12 mouse cellular contexts compared by ENCODE assay signal in the genomic region with DNA sequence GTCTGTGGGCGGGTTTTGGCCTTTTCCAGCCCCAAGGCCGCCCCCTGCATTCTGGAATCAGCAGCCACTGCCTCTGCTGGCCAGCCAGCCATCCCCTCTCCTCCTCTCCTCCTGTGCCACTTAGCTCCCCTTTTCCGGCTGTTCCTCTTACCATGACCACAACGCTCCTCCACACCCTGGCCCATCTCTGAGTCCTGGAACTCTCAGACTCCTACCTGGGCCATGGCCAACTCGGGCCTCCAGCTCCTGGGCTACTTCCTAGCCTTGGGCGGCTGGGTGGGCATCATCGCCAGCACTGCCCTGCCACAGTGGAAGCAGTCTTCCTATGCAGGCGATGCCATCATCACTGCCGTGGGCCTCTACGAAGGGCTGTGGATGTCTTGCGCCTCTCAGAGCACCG. TPM values are rescaled to one million over a fixed set of nuclear protein-coding genes. Genes with fewer than 3 reads are reported as not detected.
DNase-seq lines count a peak whose midpoint lies in the region; ATAC-seq and TF ChIP-seq lines count a peak whose summit lies in the region.
"Had no signal": no experiment of that assay in that cellular context is flagged by ENCODE, and none has a peak within 500 bp of the region (broad histone marks: within the 10 kb centered on the region; RNA-seq: fewer than 3 reads in every experiment).

A gene (plus strand): TSS at position 64 of the 400 bp plus-strand sequence.

- no peaks in the 10 kb centered on the region for H3K36me3 ChIP-seq in heart, embryonic 13.5 days
- no peaks in the 10 kb centered on the region for H3K36me3 ChIP-seq in heart, adult 2 months (ENCODE audit: control insufficient read depth, insufficient read depth, low read length)
- no peaks in the 10 kb centered on the region for H3K36me3 ChIP-seq in hindbrain, embryonic 12.5 days
- no peaks in the 10 kb centered on the region for H3K36me3 ChIP-seq in midbrain, embryonic 14.5 days (ENCODE audit: control insufficient read depth, insufficient read depth, low read length)

- TF ChIP-seq CTCF in heart, adult 2 months (IDR thresholded peaks at IDR 0.05), result no peak

- 83% methylated on average over 12 of the region's 12 CpGs for WGBS in heart, embryonic 13.5 days
- 88% methylated on average over 12 of the region's 12 CpGs for WGBS in heart, adult 2 months
- 79% methylated on average over 12 of the region's 12 CpGs for WGBS in hindbrain, embryonic 12.5 days
- WGBS in midbrain, embryonic 14.5 days, result 66% methylated on average over 12 of the region's 12 CpGs

- no peaks in the 10 kb centered on the region for H3K27me3 ChIP-seq in heart, embryonic 13.5 days (replicated peaks)
- H3K27me3 ChIP-seq in heart, adult 2 months (ENCODE audit: control insufficient read depth, insufficient read depth, low read length), result no peaks in the 10 kb centered on the region
- H3K27me3 ChIP-seq in hindbrain, embryonic 12.5 days, result no peaks in the 10 kb centered on the region
- no peaks in the 10 kb centered on the region for H3K27me3 ChIP-seq in midbrain, embryonic 14.5 days (ENCODE audit: control insufficient read depth, insufficient read depth, low read length)

- intact Hi-C loops in heart, adult 2 months (cut with DNase I), result loop anchor here (10.0 kb wide), 1 partner anchor 569 kb away; no protein-coding TSS in a partner anchor

- H3K4me1 ChIP-seq in heart, embryonic 13.5 days, result peaks cover 21% of the 10 kb centered on the region
- peaks cover 4% of the 10 kb centered on the region; the same call in 1 of the 2 replicates for H3K4me1 ChIP-seq in heart, adult 2 months (ENCODE audit: control insufficient read depth, insufficient read depth, low read length)
- H3K4me1 ChIP-seq in hindbrain, embryonic 12.5 days, result peaks cover 10% of the 10 kb centered on the region
- peaks cover 11% of the 10 kb centered on the region for H3K4me1 ChIP-seq in midbrain, embryonic 14.5 days (ENCODE audit: control insufficient read depth, insufficient read depth, low read length)

- TF ChIP-seq POLR2A in heart, adult 2 months (IDR thresholded peaks at IDR 0.05; ENCODE audit: insufficient read depth, low read depth, low read length), result no peak

- H3K27ac ChIP-seq in heart, embryonic 13.5 days (replicated peaks), result no peak within 1 kb of the TSS
- H3K27ac ChIP-seq in heart, adult 2 months, result no peak within 1 kb of the TSS
- peak within 1 kb of the TSS; percentile 60 for H3K27ac ChIP-seq in hindbrain, embryonic 12.5 days
- H3K27ac ChIP-seq in midbrain, embryonic 14.5 days (replicated peaks; ENCODE audit: low read depth, low read length), result peak within 1 kb of the TSS; percentile 70

- no peak within 1 kb of the TSS for H3K4me2 ChIP-seq in heart, embryonic 13.5 days
- no peak within 1 kb of the TSS for H3K4me2 ChIP-seq in hindbrain, embryonic 12.5 days (replicated peaks)
- no peak within 1 kb of the TSS for H3K4me2 ChIP-seq in midbrain, embryonic 14.5 days (ENCODE audit: low read length)

- H3K79me2 ChIP-seq in heart, adult 2 months (replicated peaks; ENCODE audit: control insufficient read depth, insufficient read depth, low read length), result no peaks in the 10 kb centered on the region

- DNase-seq in heart, adult 2 months, result no peak
- peak; percentile 27 for DNase-seq in NIH3T3 (ENCODE audit: low read depth)
- no peak for DNase-seq in midbrain, embryonic 14.5 days
- no peak for DNase-seq in left cerebral cortex, adult 9 months (ENCODE audit: low spot score in 2 of 2)
- no peak for DNase-seq in adrenal gland, postnatal 14 days
- no peak for DNase-seq in lung, postnatal 36 days
- DNase-seq: adrenal gland, adult 2 months; cerebellum, adult 2 months; heart, postnatal 36 days; lung, postnatal 10 days had no signal

- H3K9me3 ChIP-seq in heart, embryonic 13.5 days, result no peaks in the 10 kb centered on the region
- H3K9me3 ChIP-seq in hindbrain, embryonic 12.5 days (replicated peaks), result no peaks in the 10 kb centered on the region
- H3K9me3 ChIP-seq in midbrain, embryonic 14.5 days (ENCODE audit: control insufficient read depth, low read length), result no peaks in the 10 kb centered on the region

- H3K9ac ChIP-seq in heart, embryonic 13.5 days, result peak within 1 kb of the TSS; percentile 24; the same call in 1 of the 2 replicates
- H3K9ac ChIP-seq in heart, adult 2 months (ENCODE audit: low read depth, low read length), result no peak within 1 kb of the TSS
- peak within 1 kb of the TSS; percentile 39; the same call in 1 of the 2 replicates for H3K9ac ChIP-seq in hindbrain, embryonic 12.5 days
- peak within 1 kb of the TSS; percentile 34; the same call in 1 of the 2 replicates for H3K9ac ChIP-seq in midbrain, embryonic 14.5 days (replicated peaks; ENCODE audit: low read length)

- no peak within 1 kb of the TSS for H3K4me3 ChIP-seq in heart, embryonic 13.5 days
- H3K4me3 ChIP-seq in heart, adult 2 months, result no peak within 1 kb of the TSS
- no peak within 1 kb of the TSS for H3K4me3 ChIP-seq in hindbrain, embryonic 12.5 days
- H3K4me3 ChIP-seq in midbrain, embryonic 14.5 days (replicated peaks; ENCODE audit: low read depth, low read length), result no peak within 1 kb of the TSS

- ATAC-seq in heart, embryonic 13.5 days (ENCODE audit: extremely low read depth, insufficient number of reproducible peaks, low FRiP score, low TSS enrichment), result no peak
- no peak for ATAC-seq in hindbrain, embryonic 12.5 days (ENCODE audit: low FRiP score)
- no peak for ATAC-seq in midbrain, embryonic 14.5 days (ENCODE audit: low FRiP score, low TSS enrichment)

- no peak for TF ChIP-seq EP300 in heart, adult 2 months (IDR thresholded peaks at IDR 0.05; ENCODE audit: insufficient read depth, low read depth, low read length)

RNA-seq across cellular contexts. Expression of the gene that starts here (rescaled TPM):
- not detected in 2 replicates for polyA plus RNA-seq in heart, embryonic 13.5 days (2015; fragmentation: Nextera tagmentation; extraction: Ambion mirVana)
- total RNA-seq in heart, adult 2 months (2021), result not detected
- 0.37 TPM in 1 of 2 replicates, not detected in the other for polyA plus RNA-seq in heart, adult 2 months (2012; rRNA removed)
- 0.43 and 0.63 TPM in 2 replicates for polyA plus RNA-seq in hindbrain, embryonic 12.5 days (2016; fragmentation: Nextera tagmentation; extraction: Ambion mirVana)
- 1.4 and 1.8 TPM in 2 replicates for polyA plus RNA-seq in midbrain, embryonic 14.5 days (2014; fragmentation: Nextera tagmentation; extraction: Ambion mirVana)
- 0.19 and 0.41 TPM in 2 replicates for total RNA-seq in adrenal gland, postnatal 14 days (2021)
- total RNA-seq: heart, postnatal 36 days had no signal

Comparison
In these comparisons a context has a peak if more than half of its experiments do, and no peak if none do; other contexts are left out.
1. H3K27ac ChIP-seq: peak in hindbrain, embryonic 12.5 days (single experiment) and midbrain, embryonic 14.5 days (single experiment); none in heart, embryonic 13.5 days (single experiment) and heart, adult 2 months (single experiment).